Mouse (Mus musculus) kidney, embryonic 16.5 days (tissue): ENCODE measurements at regions not wholly inside any gene's neighbourhood (a gene's known extent, or its start where the extent isn't known, plus 50 kb on each side); places are given as distances from the start of the nearest gene placed in this dataset.
"Not testable (repeated sequence)": the region's sequence is repeated elsewhere in the genome, so short reads cannot be mapped to it uniquely, and the experiment has no call there.

ENCODE experiments used
- ATAC-seq: fragments of 200-750 bp; cut with Nextera tagmentation; 2 replicates; pipeline ENCODE4 v1.8.0; 2017; ENCODE audit warnings: moderate TSS enrichment; ENCODE audit not compliant: low FRiP score, low TSS enrichment
- H3K27ac ChIP-seq: fragments of 300-500 bp; sonication (generic); 2 replicates; pipeline ENCODE4 v1.5.1; 2014; ENCODE audit warnings: low read length
- H3K27me3 ChIP-seq: fragments of 300-500 bp; sonication (generic); 2 replicates; pipeline ENCODE4 v1.6.1; 2014; ENCODE audit warnings: low read length, control low read depth, mixed read lengths; ENCODE audit not compliant: insufficient read depth
- H3K36me3 ChIP-seq: fragments of 300-500 bp; sonication (generic); 2 replicates; pipeline ENCODE4 v1.6.1; 2014; ENCODE audit warnings: low read length, control low read depth, mixed read lengths; ENCODE audit not compliant: insufficient read depth
- H3K4me1 ChIP-seq: fragments of 300-500 bp; sonication (generic); 2 replicates; pipeline ENCODE4 v1.6.1; 2014; ENCODE audit warnings: low read length, control low read depth, mixed read lengths; ENCODE audit not compliant: insufficient read depth
- H3K4me2 ChIP-seq: fragments of 300-500 bp; sonication (generic); replicated peaks from 2 replicates; pipeline ENCODE4 v1.6.1; 2014; ENCODE audit warnings: low read depth, low read length
- H3K4me3 ChIP-seq: fragments of 300-500 bp; sonication (generic); 2 replicates; pipeline ENCODE4 v1.5.1; 2014; ENCODE audit warnings: mild to moderate bottlenecking, low read length
- H3K9ac ChIP-seq: fragments of 300-500 bp; sonication (generic); replicated peaks from 2 replicates; pipeline ENCODE4 v1.6.1; 2014; ENCODE audit warnings: low read length
- H3K9me3 ChIP-seq: fragments of 300-500 bp; sonication (generic); 2 replicates; pipeline ENCODE4 v1.6.1; 2016; ENCODE audit warnings: low read length, control low read depth
- WGBS: fragments of 180-500 bp; shearing (Covaris S2); extraction: QIAGEN DNeasy Blood & Tissue Kit; methylation state at CpG from one replicate; pipeline ENCODE4 v1.1.7; 2014; 5-methylcytosine and 5-hydroxymethylcytosine counted together

DNA sequence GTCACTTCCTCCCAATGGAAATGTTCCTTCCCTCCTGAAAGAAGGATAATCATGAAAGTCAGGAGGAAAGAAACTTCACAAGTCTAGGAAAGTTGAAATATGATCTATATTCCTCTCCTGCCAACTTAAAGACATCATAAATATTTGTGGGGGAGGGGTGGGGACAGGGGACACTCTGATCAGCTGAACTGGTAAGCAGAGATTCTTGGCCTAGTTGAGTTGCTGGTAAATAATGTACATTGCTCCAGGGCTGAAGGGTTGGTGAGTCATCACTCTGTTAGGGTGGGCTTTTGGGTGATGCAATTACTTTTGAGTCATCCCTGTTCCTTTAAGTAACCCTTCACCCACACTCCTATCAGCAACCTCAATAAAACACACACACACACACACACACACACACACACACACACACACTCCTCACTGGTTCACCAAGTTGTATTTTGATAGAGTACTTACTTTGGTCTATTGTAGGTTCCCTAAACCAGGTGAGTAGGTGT lies 56.0 kb downstream of the Ccdc71l start:
- Histone ChIP-seq H3K27me3 (no peaks in the 10 kb centered on the region), H3K9ac (no peak overlapping the region), H3K9me3 (no peaks in the 10 kb centered on the region), H3K27ac (no peak overlapping the region), H3K36me3 (no peaks in the 10 kb centered on the region), H3K4me3 (no peak overlapping the region), H3K4me1 (no peaks in the 10 kb centered on the region), H3K4me2 (no peak overlapping the region)
- no peak for ATAC-seq

DNA sequence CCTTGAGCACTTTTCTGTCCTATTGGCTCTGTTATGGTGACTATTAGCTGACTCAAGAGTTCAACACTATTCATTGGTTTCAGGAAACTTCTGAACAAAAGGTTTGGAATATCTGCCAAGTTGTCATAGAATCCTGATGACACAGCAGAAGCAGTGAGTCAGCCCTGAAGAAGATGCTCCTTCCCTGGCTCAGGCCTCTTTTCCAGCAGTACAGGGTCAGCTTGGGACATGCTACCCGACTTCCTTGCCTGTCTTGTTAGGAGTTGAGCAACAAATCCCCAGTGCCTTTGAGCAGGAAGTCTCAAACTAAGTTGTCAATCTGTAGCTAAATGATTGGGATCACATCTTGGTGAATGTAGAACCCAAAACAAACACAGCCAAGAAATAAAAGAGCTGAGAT lies 56.6 kb downstream of the Ccdc71l start:
- Histone ChIP-seq H3K4me2 (no peak overlapping the region), H3K9me3 (no peaks in the 10 kb centered on the region), H3K27ac (no peak overlapping the region), H3K4me1 (no peaks in the 10 kb centered on the region), H3K36me3 (no peaks in the 10 kb centered on the region), H3K4me3 (no peak overlapping the region), H3K9ac (no peak overlapping the region), H3K27me3 (no peaks in the 10 kb centered on the region)
- WGBS: 48% methylated on average over 1 of the region's 1 CpGs
- ATAC-seq: no peak

DNA sequence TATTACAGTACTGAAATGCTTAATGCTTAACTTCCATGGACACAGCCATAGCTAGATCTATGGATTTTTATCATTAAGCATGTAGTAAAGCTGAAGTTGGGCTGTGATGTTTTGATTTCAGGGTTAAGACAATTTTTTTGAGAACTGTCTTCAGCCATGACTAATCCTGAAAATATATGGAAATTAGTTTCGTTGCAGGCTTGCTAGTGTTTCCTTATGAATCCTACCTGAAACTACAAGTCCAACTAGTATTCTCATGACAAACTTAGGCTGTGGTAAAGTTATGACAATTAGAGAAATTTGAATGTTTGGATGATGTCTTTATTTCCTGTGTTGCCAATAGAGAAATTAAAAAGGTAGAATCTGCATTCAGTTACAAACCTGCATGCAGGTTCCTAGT lies 59.7 kb downstream of the Ccdc71l start:
- H3K4me2 ChIP-seq: no peak overlapping the region
- no peak overlapping the region for H3K4me3 ChIP-seq
- no peak overlapping the region for H3K27ac ChIP-seq
- H3K4me1 ChIP-seq: no peaks in the 10 kb centered on the region
- H3K36me3 ChIP-seq: no peaks in the 10 kb centered on the region
- H3K9ac ChIP-seq: no peak overlapping the region
- WGBS: 70% methylated on average over 1 of the region's 1 CpGs
- no peaks in the 10 kb centered on the region for H3K9me3 ChIP-seq
- ATAC-seq: no peak
- H3K27me3 ChIP-seq: no peaks in the 10 kb centered on the region

DNA sequence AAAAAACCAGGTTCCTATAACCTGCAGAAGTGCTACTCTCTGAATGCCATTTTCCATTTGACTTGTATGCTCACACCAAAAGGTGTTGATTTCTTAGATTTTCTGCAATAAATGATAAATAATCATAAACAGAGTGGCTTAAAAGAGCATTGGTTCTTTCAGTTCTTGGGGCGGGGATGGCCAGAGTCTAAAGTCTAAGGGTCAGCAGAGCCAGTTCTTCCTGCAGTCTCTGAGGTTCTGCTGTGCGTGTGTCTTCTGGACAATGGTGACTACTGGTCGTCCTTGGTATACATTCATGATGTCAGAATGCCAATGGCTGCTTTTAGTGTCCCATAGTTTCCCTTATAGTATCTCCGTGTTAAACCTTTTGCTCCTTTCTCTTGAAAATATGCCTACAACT lies 66.3 kb downstream of the Ccdc71l start:
- no peak for ATAC-seq

DNA sequence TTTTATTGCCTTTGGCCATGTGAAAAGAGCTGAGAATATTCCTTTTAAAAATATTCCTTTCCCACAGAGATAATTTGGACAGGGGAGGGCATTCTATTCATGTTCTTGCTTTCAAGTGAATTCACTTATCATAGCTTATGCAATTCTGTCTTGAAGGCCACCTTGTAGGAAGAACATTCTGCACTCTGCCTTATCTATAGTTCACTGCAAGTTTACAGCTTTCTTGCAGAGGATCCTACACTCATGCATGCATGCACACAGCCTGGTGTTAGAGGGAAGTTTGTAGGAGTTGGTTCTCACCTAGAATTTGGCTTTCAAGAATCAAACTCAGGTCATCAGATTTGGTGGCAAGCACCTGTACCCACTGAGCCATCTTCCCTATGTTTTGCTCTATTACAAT lies 67.4 kb downstream of the Ccdc71l start:
- H3K36me3 ChIP-seq: no peaks in the 10 kb centered on the region
- no peaks in the 10 kb centered on the region for H3K27me3 ChIP-seq
- H3K4me2 ChIP-seq: no peak overlapping the region
- no peak overlapping the region for H3K27ac ChIP-seq
- H3K9me3 ChIP-seq: no peaks in the 10 kb centered on the region
- no peak overlapping the region for H3K4me3 ChIP-seq
- no peak overlapping the region for H3K9ac ChIP-seq
- no peak for ATAC-seq
- H3K4me1 ChIP-seq: no peaks in the 10 kb centered on the region

More for the DNA sequence above, 66.3 kb downstream of the Ccdc71l start:
- no peaks in the 10 kb centered on the region for H3K4me1 ChIP-seq
- no peak overlapping the region for H3K4me2 ChIP-seq
- no peaks in the 10 kb centered on the region for H3K9me3 ChIP-seq
- no peak overlapping the region for H3K4me3 ChIP-seq
- no peaks in the 10 kb centered on the region for H3K27me3 ChIP-seq
- WGBS: 88% methylated on average over 4 of the region's 4 CpGs
- no peaks in the 10 kb centered on the region for H3K36me3 ChIP-seq
- no peak overlapping the region for H3K9ac ChIP-seq
- H3K27ac ChIP-seq: no peak overlapping the region

DNA sequence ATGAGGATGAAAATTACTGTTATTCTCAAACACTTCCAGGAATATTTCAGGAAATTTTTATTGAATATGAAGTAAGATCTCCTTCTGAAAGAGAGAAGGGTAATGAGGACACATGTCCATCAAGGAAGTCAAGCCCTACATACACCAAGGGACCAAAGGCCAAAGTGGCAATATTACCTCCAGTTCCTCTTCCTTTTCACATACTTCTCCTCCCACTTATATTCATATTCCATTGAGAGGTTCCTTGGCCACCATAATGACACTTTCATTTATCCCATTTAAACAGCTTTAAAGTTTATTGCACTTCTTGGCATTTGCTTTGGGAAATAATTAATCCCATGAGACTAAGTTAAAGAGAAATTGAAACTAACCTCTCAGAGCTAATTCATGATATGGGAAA lies 70.9 kb downstream of the Ccdc71l start:
- no peak for ATAC-seq
- H3K4me2 ChIP-seq: no peak overlapping the region
- no peaks in the 10 kb centered on the region for H3K36me3 ChIP-seq
- H3K27me3 ChIP-seq: no peaks in the 10 kb centered on the region
- H3K9ac ChIP-seq: no peak overlapping the region
- H3K9me3 ChIP-seq: no peaks in the 10 kb centered on the region
- no peak overlapping the region for H3K4me3 ChIP-seq
- no peaks in the 10 kb centered on the region for H3K4me1 ChIP-seq
- H3K27ac ChIP-seq: no peak overlapping the region

DNA sequence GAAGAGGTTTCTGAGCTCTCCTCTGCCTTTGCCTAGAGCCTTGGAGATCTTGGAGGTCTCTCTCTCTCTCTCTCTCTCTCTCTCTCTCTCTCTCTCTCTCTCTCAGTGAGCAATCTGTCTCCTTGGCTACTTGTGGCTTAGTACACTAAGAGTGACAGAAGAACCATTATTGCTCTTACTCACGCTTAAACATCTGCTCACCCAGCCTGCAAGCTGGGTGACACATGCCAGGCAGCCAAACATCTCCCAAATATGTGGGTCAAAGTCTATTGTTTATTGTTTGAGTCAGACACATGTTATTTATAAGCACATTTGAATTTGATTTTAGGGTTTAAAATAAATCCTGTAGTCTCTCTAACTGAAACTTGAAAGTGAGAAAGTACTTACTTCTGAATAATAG lies 72.7 kb downstream of the Ccdc71l start:
- 73% methylated on average over 1 of the region's 1 CpGs for WGBS
- no peak for ATAC-seq
- no peak overlapping the region for H3K4me2 ChIP-seq

DNA sequence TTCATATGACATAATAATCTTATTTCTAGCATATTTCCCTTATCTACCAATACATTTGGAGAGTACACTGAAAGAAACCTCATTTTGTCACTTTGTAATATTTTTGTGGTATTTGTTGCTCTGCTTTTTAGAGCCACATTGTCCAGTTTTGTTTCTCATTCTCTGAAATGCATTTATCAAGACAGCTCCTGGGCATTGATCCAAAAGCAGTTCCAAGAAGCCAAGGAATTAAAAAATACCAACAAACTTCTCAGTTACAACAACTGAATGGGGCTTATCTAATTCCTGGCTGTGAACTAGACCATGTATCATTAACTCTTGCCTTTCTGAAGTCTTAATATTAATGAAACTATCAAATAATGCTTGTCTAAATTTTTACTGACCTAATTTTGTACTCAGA lies 76.3 kb downstream of the Ccdc71l start:
- Histone ChIP-seq H3K4me3 (no peak overlapping the region), H3K4me1 (no peaks in the 10 kb centered on the region), H3K4me2 (no peak overlapping the region), H3K27me3 (no peaks in the 10 kb centered on the region), H3K9ac (no peak overlapping the region), H3K27ac (no peak overlapping the region), H3K36me3 (no peaks in the 10 kb centered on the region), H3K9me3 (no peaks in the 10 kb centered on the region)
- ATAC-seq: no peak

More for the DNA sequence above, 72.7 kb downstream of the Ccdc71l start:
- Histone ChIP-seq H3K27me3 (no peaks in the 10 kb centered on the region), H3K4me1 (no peaks in the 10 kb centered on the region), H3K9ac (no peak overlapping the region), H3K27ac (no peak overlapping the region), H3K9me3 (no peaks in the 10 kb centered on the region), H3K4me3 (no peak overlapping the region), H3K36me3 (no peaks in the 10 kb centered on the region)

DNA sequence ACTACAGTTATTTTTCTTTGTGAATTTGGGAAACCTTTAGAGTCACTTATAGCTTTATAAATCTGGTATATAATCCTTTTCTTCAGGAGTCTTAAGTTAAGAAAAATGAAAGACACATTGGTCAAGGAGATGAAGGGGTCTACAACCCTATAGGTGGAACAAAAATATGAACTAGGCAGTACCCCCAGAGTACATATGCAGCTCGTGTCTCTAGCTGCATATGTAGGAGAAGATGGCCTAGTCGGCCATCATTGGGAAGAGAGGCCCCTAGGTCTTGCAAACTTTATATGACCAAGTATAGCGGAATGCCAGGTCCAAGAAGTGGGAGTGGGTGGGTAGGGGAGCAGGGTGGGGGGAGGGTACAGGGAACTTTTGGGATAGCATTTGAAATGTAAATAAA lies 76.7 kb downstream of the Ccdc71l start:
- H3K4me1 ChIP-seq, H3K4me3 ChIP-seq, H3K9ac ChIP-seq, H3K4me2 ChIP-seq, H3K36me3 ChIP-seq, ATAC-seq, H3K27me3 ChIP-seq, H3K9me3 ChIP-seq, H3K27ac ChIP-seq: not testable (repeated sequence)
- WGBS: 83% methylated on average over 3 of the region's 3 CpGs

DNA sequence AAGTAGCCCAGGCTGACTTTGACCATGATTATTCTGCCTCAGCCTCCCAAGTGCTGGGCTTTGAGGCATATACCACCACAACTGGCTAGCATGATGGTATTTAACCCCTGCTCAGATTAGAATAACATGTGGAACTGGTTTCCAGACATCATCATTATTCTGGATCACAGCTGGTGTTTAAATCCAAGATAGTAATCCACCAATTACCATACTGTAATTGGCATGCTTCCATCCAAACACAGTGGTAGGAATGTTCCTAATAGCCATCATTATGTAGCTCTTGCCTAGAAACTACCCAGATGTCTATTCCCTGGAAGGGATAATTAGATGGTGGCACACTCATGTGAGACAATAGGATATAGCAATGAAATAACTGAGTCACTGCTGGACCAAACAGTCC lies 77.4 kb downstream of the Ccdc71l start:
- ATAC-seq: no peak
- Histone ChIP-seq H3K27me3 (no peaks in the 10 kb centered on the region), H3K9ac (no peak overlapping the region), H3K36me3 (no peaks in the 10 kb centered on the region), H3K4me1 (no peaks in the 10 kb centered on the region), H3K4me2 (no peak overlapping the region), H3K4me3 (no peak overlapping the region), H3K27ac (no peak overlapping the region), H3K9me3 (no peaks in the 10 kb centered on the region)

DNA sequence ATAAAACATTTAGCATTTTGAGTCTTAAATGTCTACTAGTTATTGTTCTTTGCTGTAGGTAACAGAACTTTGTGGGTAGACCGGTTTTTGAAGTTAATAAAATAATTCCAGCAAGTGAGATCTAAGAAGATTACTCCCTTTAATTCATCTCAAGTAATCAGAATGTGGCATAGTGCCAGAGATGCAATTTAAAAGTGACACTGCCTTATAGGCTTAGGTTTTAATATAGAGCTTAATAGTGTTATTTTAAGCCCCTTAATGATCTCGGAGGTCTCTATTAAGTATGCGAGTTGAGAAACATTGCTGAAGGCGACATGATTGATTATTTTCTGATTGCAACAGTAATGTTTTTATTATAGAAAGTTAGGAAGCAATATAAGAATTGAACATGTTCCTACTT lies 78.3 kb downstream of the Ccdc71l start:
- no peak overlapping the region for H3K4me3 ChIP-seq
- H3K4me1 ChIP-seq: no peaks in the 10 kb centered on the region
- WGBS: 70% methylated on average over 4 of the region's 4 CpGs
- H3K9me3 ChIP-seq: no peaks in the 10 kb centered on the region
- no peak overlapping the region for H3K27ac ChIP-seq
- no peaks in the 10 kb centered on the region for H3K36me3 ChIP-seq
- no peak overlapping the region for H3K9ac ChIP-seq
- no peak overlapping the region for H3K4me2 ChIP-seq
- ATAC-seq: no peak
- H3K27me3 ChIP-seq: no peaks in the 10 kb centered on the region
